Mouse (Mus musculus) neural tube, embryonic 11.5 days (tissue): ENCODE measurements around the gene Zbtb21. TPM values are rescaled to one million over a fixed set of nuclear protein-coding genes. Genes with fewer than 3 reads are reported as not detected.
A peak's percentile ranks its signal among the peaks of the same experiment; 100 is the strongest.

Source experiments
- ATAC-seq: fragments of 200-750 bp; cut with Nextera tagmentation; 2 replicates; pipeline ENCODE4 v1.8.0; 2017; ENCODE audit warnings: moderate number of reproducible peaks, mild to moderate bottlenecking, moderate TSS enrichment, moderate library complexity; ENCODE audit not compliant: insufficient read depth, low FRiP score, low TSS enrichment
- DNase-seq: peaks from one replicate; pipeline ENCODE4 v3.0.0-alpha.2; 2015; ENCODE audit warnings: low spot score
- H3K27ac ChIP-seq: fragments of 300-500 bp; sonication (generic); 2 replicates; pipeline ENCODE4 v1.5.1; 2014; ENCODE audit warnings: low read depth, mild to moderate bottlenecking, low read length
- H3K27me3 ChIP-seq: fragments of 300-500 bp; sonication (generic); 2 replicates; pipeline ENCODE4 v1.6.1; 2014; ENCODE audit warnings: mild to moderate bottlenecking, low read length, mixed read lengths; ENCODE audit not compliant: control insufficient read depth, insufficient read depth
- H3K36me3 ChIP-seq: fragments of 300-500 bp; sonication (generic); 2 replicates; pipeline ENCODE4 v1.6.1; 2014; ENCODE audit warnings: mild to moderate bottlenecking, low read length, moderate library complexity, mixed read lengths; ENCODE audit not compliant: control insufficient read depth, insufficient read depth
- H3K4me1 ChIP-seq: fragments of 300-500 bp; sonication (generic); 2 replicates; pipeline ENCODE4 v1.6.1; 2014; ENCODE audit warnings: low read length, mixed read lengths; ENCODE audit not compliant: control insufficient read depth, insufficient read depth
- H3K4me2 ChIP-seq: fragments of 300-500 bp; sonication (generic); 2 replicates; pipeline ENCODE4 v1.6.1; 2014; ENCODE audit warnings: low read depth, mild to moderate bottlenecking, moderate library complexity
- H3K4me3 ChIP-seq: fragments of 300-500 bp; sonication (generic); 2 replicates; pipeline ENCODE4 v1.5.1; 2014; ENCODE audit warnings: low read depth, low read length
- H3K9ac ChIP-seq: fragments of 300-500 bp; sonication (generic); 2 replicates; pipeline ENCODE4 v1.6.1; 2014; ENCODE audit warnings: mild to moderate bottlenecking, low read length
- H3K9me3 ChIP-seq: fragments of 300-500 bp; sonication (generic); 2 replicates; pipeline ENCODE4 v1.6.1; 2016; ENCODE audit warnings: low read length; ENCODE audit not compliant: control insufficient read depth
- WGBS: fragments of 180-500 bp; shearing (Covaris S2); extraction: QIAGEN DNeasy Blood & Tissue Kit; methylation state at CpG from one replicate; pipeline ENCODE4 v1.1.7; 2014; 5-methylcytosine and 5-hydroxymethylcytosine counted together
- polyA plus RNA-seq: library from polyadenylated mRNA; unstranded; fragments of >200 nt; fragmentation: Nextera tagmentation; extraction: Ambion mirVana; gene quantifications from 2 replicates; pipeline ENCODE4 v1.2.1, GENCODE M21; 2014

Gene Zbtb21
- polyA plus RNA-seq, 1 experiment from 2014 or later, result 15.7 TPM

- Histone ChIP-seq H3K9me3 (no peaks in the 10 kb centered on the region), H3K4me2 (no peak overlapping the region), H3K4me1 (no peaks in the 10 kb centered on the region), H3K9ac (no peak overlapping the region), H3K4me3 (no peak overlapping the region), H3K27ac (no peak overlapping the region), H3K27me3 (no peaks in the 10 kb centered on the region), H3K36me3 (no peaks in the 10 kb centered on the region)
- ATAC-seq, result no peak
- DNase-seq, result no peak
- 75% methylated on average over 1 of the region's 1 CpGs for WGBS
These were observed 32.9 kb downstream of the Zbtb21 start for GRCm38 (mm10) chr16:97929520-97929919.

GRCm38 (mm10) chr16:97927331-97927938 lies 35.0 kb downstream of the Zbtb21 start:
- Histone ChIP-seq H3K4me2 (no peak overlapping the region), H3K4me3 (no peak overlapping the region), H3K4me1 (no peaks in the 10 kb centered on the region), H3K9me3 (no peaks in the 10 kb centered on the region), H3K27ac (no peak overlapping the region), H3K36me3 (no peaks in the 10 kb centered on the region), H3K9ac (no peak overlapping the region), H3K27me3 (no peaks in the 10 kb centered on the region)
- ATAC-seq (no peak), DNase-seq (no peak)
- 95% methylated on average over 3 of the region's 3 CpGs for WGBS

GRCm38 (mm10) chr16:97926381-97926780 lies 36.0 kb downstream of the Zbtb21 start:
- no peak for DNase-seq
- no peak overlapping the region for H3K9ac ChIP-seq
- 81% methylated on average over 9 of the region's 9 CpGs for WGBS
- no peaks in the 10 kb centered on the region for H3K27me3 ChIP-seq
- H3K4me2 ChIP-seq, result no peak overlapping the region
- H3K27ac ChIP-seq, result no peak overlapping the region
- no peak overlapping the region for H3K4me3 ChIP-seq
- no peaks in the 10 kb centered on the region for H3K36me3 ChIP-seq
- H3K4me1 ChIP-seq, result no peaks in the 10 kb centered on the region
- no peak for ATAC-seq
- H3K9me3 ChIP-seq, result no peaks in the 10 kb centered on the region

- WGBS, result 90% methylated on average over 2 of the region's 2 CpGs
- Histone ChIP-seq H3K27me3 (no peaks in the 10 kb centered on the region), H3K9me3 (no peaks in the 10 kb centered on the region), H3K9ac (no peak overlapping the region), H3K4me2 (no peak overlapping the region), H3K36me3 (no peaks in the 10 kb centered on the region), H3K4me3 (no peak overlapping the region), H3K27ac (no peak overlapping the region), H3K4me1 (no peaks in the 10 kb centered on the region)
- no peak for DNase-seq
- ATAC-seq, result no peak
These were observed 36.7 kb downstream of the Zbtb21 start for GRCm38 (mm10) chr16:97925760-97926159.

- H3K36me3 ChIP-seq, result no peaks in the 10 kb centered on the region
- H3K9me3 ChIP-seq, result no peaks in the 10 kb centered on the region
- no peak for ATAC-seq
- H3K27ac ChIP-seq, result no peak overlapping the region
- no peak for DNase-seq
- 84% methylated on average over 1 of the region's 1 CpGs for WGBS
- H3K27me3 ChIP-seq, result no peaks in the 10 kb centered on the region
- H3K4me2 ChIP-seq, result no peak overlapping the region
- H3K9ac ChIP-seq, result no peak overlapping the region
- no peak overlapping the region for H3K4me3 ChIP-seq
- no peaks in the 10 kb centered on the region for H3K4me1 ChIP-seq
These were observed 38.7 kb downstream of the Zbtb21 start for GRCm38 (mm10) chr16:97923700-97924099.

- ATAC-seq (no peak; the same call in 1 of the 2 replicates), DNase-seq (no peak)
- H3K9me3 ChIP-seq, result no peaks in the 10 kb centered on the region
- H3K4me3 ChIP-seq, result peak overlapping the region; percentile 87
- H3K27me3 ChIP-seq, result no peaks in the 10 kb centered on the region
- WGBS, result under 1% methylated on average over 9 of the region's 9 CpGs
- H3K4me2 ChIP-seq, result peak overlapping the region; percentile 54
- peak overlapping the region; percentile 85; the same call in 1 of the 2 replicates for H3K9ac ChIP-seq
- no peaks in the 10 kb centered on the region for H3K36me3 ChIP-seq
- H3K27ac ChIP-seq, result no peak overlapping the region
- no peaks in the 10 kb centered on the region for H3K4me1 ChIP-seq
These were observed 39.7 kb downstream of the Zbtb21 start for GRCm38 (mm10) chr16:97922779-97923126.

GRCm38 (mm10) chr16:97921961-97922778 lies 40.3 kb downstream of the Zbtb21 start:
- no peaks in the 10 kb centered on the region for H3K27me3 ChIP-seq
- H3K9me3 ChIP-seq, result no peaks in the 10 kb centered on the region
- H3K4me2 ChIP-seq, result peak overlapping the region; percentile 54
- no peaks in the 10 kb centered on the region for H3K36me3 ChIP-seq
- WGBS, result under 1% methylated on average over 70 of the region's 75 CpGs
- peak overlapping the region; percentile 87 for H3K4me3 ChIP-seq
- ATAC-seq (peak; percentile 87), DNase-seq (peak; percentile 84)
- H3K27ac ChIP-seq, result peak overlapping the region; percentile 56; the same call in 1 of the 2 replicates
- peak overlapping the region; percentile 85 for H3K9ac ChIP-seq
- no peaks in the 10 kb centered on the region for H3K4me1 ChIP-seq

- WGBS, result 100% methylated on average over 1 of the region's 1 CpGs
- no peaks in the 10 kb centered on the region for H3K27me3 ChIP-seq
- ATAC-seq, result no peak
These were observed 41.8 kb downstream of the Zbtb21 start for GRCm38 (mm10) chr16:97920621-97921020.

GRCm38 (mm10) chr16:97919793-97920192 lies 42.6 kb downstream of the Zbtb21 start:
- ATAC-seq (no peak), DNase-seq (no peak)
- no peaks in the 10 kb centered on the region for H3K36me3 ChIP-seq
- no peak overlapping the region for H3K27ac ChIP-seq
- no peaks in the 10 kb centered on the region for H3K9me3 ChIP-seq
- no peaks in the 10 kb centered on the region for H3K27me3 ChIP-seq
- no peak overlapping the region for H3K9ac ChIP-seq
- H3K4me3 ChIP-seq, result no peak overlapping the region
- H3K4me1 ChIP-seq, result no peaks in the 10 kb centered on the region
- H3K4me2 ChIP-seq, result no peak overlapping the region
- WGBS, result 34% methylated on average over 2 of the region's 2 CpGs

More at GRCm38 (mm10) chr16:97920621-97921020, 41.8 kb downstream of the Zbtb21 start:
- Histone ChIP-seq H3K27ac (no peak overlapping the region), H3K36me3 (no peaks in the 10 kb centered on the region), H3K4me1 (no peaks in the 10 kb centered on the region), H3K4me2 (no peak overlapping the region), H3K9me3 (no peaks in the 10 kb centered on the region), H3K9ac (no peak overlapping the region), H3K4me3 (no peak overlapping the region)
- DNase-seq, result no peak
